ENCODE assay signal across 14 mouse cellular contexts in the genomic region with DNA sequence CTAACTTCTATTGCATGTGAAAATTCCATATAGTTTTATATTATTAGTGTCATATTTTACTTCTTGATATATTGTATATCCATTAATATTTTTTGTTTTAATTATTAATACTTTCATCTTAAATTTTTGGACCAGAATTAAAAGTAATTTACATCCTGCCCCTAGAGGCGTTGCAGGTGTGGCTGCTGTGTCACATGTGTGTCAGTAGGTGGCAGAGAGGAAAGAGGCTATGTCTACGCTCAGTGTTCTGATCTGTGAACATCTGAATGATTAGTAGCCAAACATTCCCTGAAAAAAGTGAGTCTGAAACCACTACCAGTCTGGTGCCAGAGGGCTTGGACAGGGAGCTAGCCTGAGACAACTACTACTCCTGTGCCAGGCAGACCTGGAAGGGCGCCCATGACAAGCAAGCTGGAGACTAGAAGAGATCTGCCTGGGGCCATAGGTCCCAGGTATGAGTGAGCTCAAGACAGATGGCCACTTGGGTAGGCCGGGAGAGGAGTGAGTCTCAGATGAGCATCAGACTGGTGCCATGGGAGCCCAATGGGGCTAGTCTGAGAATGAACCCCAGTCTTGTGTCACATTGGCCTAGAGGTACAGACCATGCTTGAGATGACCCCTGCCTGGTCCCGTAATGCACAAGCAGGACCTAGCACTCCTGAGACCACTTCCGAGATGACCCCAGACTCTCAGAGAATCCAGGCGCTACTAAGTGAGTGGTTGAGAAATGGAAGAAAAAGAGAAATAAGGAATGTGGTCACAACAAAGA.
DNase-seq lines count a peak whose midpoint lies in the region; ATAC-seq and TF ChIP-seq lines count a peak whose summit lies in the region.
"Had no signal": no experiment of that assay in that cellular context is flagged by ENCODE, and none has a peak within 500 bp of the region (broad histone marks: within the 10 kb centered on the region; RNA-seq: fewer than 3 reads in every experiment).

No protein-coding gene starts in this region.

- no peaks in the 10 kb centered on the region for H3K27me3 ChIP-seq in embryonic facial prominence, embryonic 14.5 days (replicated peaks; ENCODE audit: control insufficient read depth, insufficient read depth, low read length)
- no peaks in the 10 kb centered on the region for H3K27me3 ChIP-seq in embryonic facial prominence, embryonic 10.5 days (replicated peaks; ENCODE audit: low read depth, poor library complexity, severe bottlenecking)
- H3K27me3 ChIP-seq: forebrain, embryonic 15.5 days had no signal

- H3K9ac ChIP-seq in embryonic facial prominence, embryonic 14.5 days (ENCODE audit: low read depth, low read length), result no peak overlapping the region
- H3K9ac ChIP-seq: forebrain, embryonic 15.5 days had no signal

- no peaks in the 10 kb centered on the region for H3K4me1 ChIP-seq in embryonic facial prominence, embryonic 14.5 days (ENCODE audit: control insufficient read depth, insufficient read depth, low read length)
- H3K4me1 ChIP-seq in embryonic facial prominence, embryonic 10.5 days, result no peaks in the 10 kb centered on the region
- H3K4me1 ChIP-seq: limb, embryonic 10.5 days had no signal

- peaks cover 6% of the 10 kb centered on the region; the same call in 1 of the 2 replicates for H3K9me3 ChIP-seq in embryonic facial prominence, embryonic 14.5 days (ENCODE audit: control insufficient read depth, low read length)
- peaks cover 5% of the 10 kb centered on the region; the same call in 1 of the 2 replicates for H3K9me3 ChIP-seq in embryonic facial prominence, embryonic 10.5 days
- H3K9me3 ChIP-seq: forebrain, embryonic 15.5 days; limb, embryonic 10.5 days had no signal

- 93% methylated on average over 7 of the region's 7 CpGs for WGBS in embryonic facial prominence, embryonic 14.5 days
- WGBS in embryonic facial prominence, embryonic 10.5 days, result 91% methylated on average over 7 of the region's 7 CpGs

- DNase-seq in embryonic facial prominence, embryonic 14.5 days (ENCODE audit: low spot score), result no peak
- no peak for DNase-seq in embryonic facial prominence, embryonic 10.5 days (ENCODE audit: low spot score)
- no peak for DNase-seq in layer of hippocampus, adult 2 months (ENCODE audit: low spot score in 2 of 2)
- no peak for DNase-seq in layer of hippocampus, postnatal 25 days (ENCODE audit: extremely low spot score in 1 of 2, low spot score in 1 of 2)
- DNase-seq in NIH3T3 (ENCODE audit: low read depth), result peak; percentile 4
- DNase-seq in cerebellum, postnatal 10 days, result peak; percentile 53 to 74
- DNase-seq in heart, adult 8-10 months (ENCODE audit: low spot score), result no peak
- DNase-seq: B cell, adult 2 months; embryo, embryonic 11 days; heart, postnatal 4 days; lung, postnatal 10 days had no signal

- no peak overlapping the region for H3K27ac ChIP-seq in embryonic facial prominence, embryonic 14.5 days (replicated peaks; ENCODE audit: low read depth, low read length)
- H3K27ac ChIP-seq in embryonic facial prominence, embryonic 10.5 days (replicated peaks), result no peak overlapping the region
- H3K27ac ChIP-seq in layer of hippocampus, adult 2 months, result no peak overlapping the region
- H3K27ac ChIP-seq: forebrain, embryonic 15.5 days; limb, embryonic 10.5 days had no signal

- H3K36me3 ChIP-seq in embryonic facial prominence, embryonic 14.5 days (ENCODE audit: control insufficient read depth, insufficient read depth, low read length), result no peaks in the 10 kb centered on the region
- H3K36me3 ChIP-seq in embryonic facial prominence, embryonic 10.5 days (replicated peaks), result peaks cover 32% of the 10 kb centered on the region
- H3K36me3 ChIP-seq: forebrain, embryonic 15.5 days had no signal

- 0 out of 2 replicates have a peak, but pooled peaks have one; percentile 22 for ATAC-seq in embryonic facial prominence, embryonic 14.5 days (ENCODE audit: low read depth)
- no peak for ATAC-seq in erythroblast, adult 5-6 weeks (replicated peaks; ENCODE audit: low FRiP score, poor library complexity, severe bottlenecking)

- no peak overlapping the region for H3K4me3 ChIP-seq in embryonic facial prominence, embryonic 14.5 days (ENCODE audit: low read depth, low read length)
- H3K4me3 ChIP-seq in embryonic facial prominence, embryonic 10.5 days, result no peak overlapping the region
- H3K4me3 ChIP-seq in layer of hippocampus, adult 2 months, result no peak overlapping the region
- H3K4me3 ChIP-seq: forebrain, embryonic 15.5 days; limb, embryonic 10.5 days had no signal

- H3K4me2 ChIP-seq in embryonic facial prominence, embryonic 14.5 days (ENCODE audit: low read depth, low read length), result no peak overlapping the region
- H3K4me2 ChIP-seq: forebrain, embryonic 15.5 days had no signal

- TF ChIP-seq CTCF in layer of hippocampus, adult 2 months (conservative IDR thresholded peaks at IDR 0.05), result peak; percentile 49

Comparison
In these comparisons a context has a peak if more than half of its experiments do, and no peak if none do; other contexts are left out.
1. DNase-seq: peak in NIH3T3 (single experiment) and cerebellum, postnatal 10 days (2 of 2); none in embryonic facial prominence, embryonic 14.5 days (single experiment), embryonic facial prominence, embryonic 10.5 days (single experiment), layer of hippocampus, adult 2 months (0 of 2), layer of hippocampus, postnatal 25 days (0 of 2) and heart, adult 8-10 months (single experiment).